In the genomic region with DNA sequence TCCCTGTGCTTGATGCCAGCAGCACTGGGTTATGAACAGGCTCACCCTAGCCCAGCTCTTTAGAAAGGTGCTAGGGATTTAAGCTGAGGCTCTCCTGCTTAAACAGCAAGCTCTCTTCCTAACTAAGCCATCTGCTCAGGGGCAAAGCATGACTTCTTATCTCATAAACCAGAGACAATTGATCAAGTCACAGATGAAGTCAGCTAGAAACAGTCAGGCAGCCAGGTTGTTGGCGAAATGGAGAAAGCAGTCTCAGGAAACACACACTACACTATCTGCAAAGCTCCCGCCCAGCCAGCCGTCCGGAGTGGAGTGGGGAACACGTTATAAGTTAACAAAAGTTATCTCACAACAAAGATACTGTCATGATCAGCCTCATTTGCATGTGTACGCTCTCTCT, we compare ENCODE assay signal across 33 mouse cellular contexts. TPM values are rescaled to one million over a fixed set of nuclear protein-coding genes. Genes with fewer than 3 reads are reported as not detected.
DNase-seq lines count a peak whose midpoint lies in the region; ATAC-seq and TF ChIP-seq lines count a peak whose summit lies in the region.
"Had no signal": no experiment of that assay in that cellular context is flagged by ENCODE, and none has a peak within 500 bp of the region (broad histone marks: within the 10 kb centered on the region; RNA-seq: fewer than 3 reads in every experiment).

No protein-coding gene starts in this region.

- no peak overlapping the region for H3K9ac ChIP-seq in liver, embryonic 11.5 days (ENCODE audit: low read depth, low read length)
- no peak overlapping the region for H3K9ac ChIP-seq in liver, postnatal 0 days (replicated peaks)
- H3K9ac ChIP-seq: heart, embryonic 12.5 days; limb, embryonic 15.5 days had no signal

- ATAC-seq in liver, embryonic 11.5 days (replicated peaks; ENCODE audit: low FRiP score): peak; percentile 89
- ATAC-seq in liver, postnatal 0 days: peak; percentile 77
- ATAC-seq: hindbrain, embryonic 16.5 days; intestine, embryonic 16.5 days had no signal

- H3K27ac ChIP-seq in heart, embryonic 10.5 days: no peak overlapping the region
- peak overlapping the region; percentile 19 for H3K27ac ChIP-seq in liver, embryonic 11.5 days (ENCODE audit: low read depth, low read length)
- H3K27ac ChIP-seq in liver, postnatal 0 days (ENCODE audit: low read depth): peak overlapping the region; percentile 49; the same call in 1 of the 2 replicates
- H3K27ac ChIP-seq: embryonic facial prominence, embryonic 10.5 days; hindbrain, embryonic 10.5 days; layer of hippocampus, adult 2 months; limb, embryonic 15.5 days had no signal

- no peaks in the 10 kb centered on the region for H3K4me1 ChIP-seq in heart, embryonic 10.5 days
- peaks cover 5% of the 10 kb centered on the region for H3K4me1 ChIP-seq in liver, embryonic 11.5 days (replicated peaks; ENCODE audit: control insufficient read depth, insufficient read depth, low read length)
- peaks cover 17% of the 10 kb centered on the region for H3K4me1 ChIP-seq in liver, postnatal 0 days (ENCODE audit: insufficient read depth)
- H3K4me1 ChIP-seq: embryonic facial prominence, embryonic 10.5 days; hindbrain, embryonic 10.5 days; limb, embryonic 15.5 days had no signal

- H3K4me3 ChIP-seq in heart, embryonic 10.5 days: no peak overlapping the region
- no peak overlapping the region for H3K4me3 ChIP-seq in liver, embryonic 11.5 days (ENCODE audit: low read depth, low read length)
- H3K4me3 ChIP-seq in liver, postnatal 0 days (ENCODE audit: low read depth, low read length): no peak overlapping the region
- H3K4me3 ChIP-seq: embryonic facial prominence, embryonic 10.5 days; heart, embryonic 12.5 days; hindbrain, embryonic 10.5 days; layer of hippocampus, adult 2 months; limb, embryonic 15.5 days had no signal

- no peaks in the 10 kb centered on the region for H3K9me3 ChIP-seq in heart, embryonic 10.5 days
- H3K9me3 ChIP-seq in liver, embryonic 11.5 days (ENCODE audit: control insufficient read depth, low read length): no peaks in the 10 kb centered on the region
- H3K9me3 ChIP-seq in liver, postnatal 0 days (ENCODE audit: low read length): no peaks in the 10 kb centered on the region
- H3K9me3 ChIP-seq: embryonic facial prominence, embryonic 10.5 days; heart, embryonic 12.5 days; hindbrain, embryonic 10.5 days; limb, embryonic 15.5 days had no signal

- H3K27me3 ChIP-seq in heart, embryonic 10.5 days (ENCODE audit: insufficient read depth, poor library complexity, severe bottlenecking): no peaks in the 10 kb centered on the region
- no peaks in the 10 kb centered on the region for H3K27me3 ChIP-seq in liver, embryonic 11.5 days (replicated peaks; ENCODE audit: control insufficient read depth, insufficient read depth, low read length)
- no peaks in the 10 kb centered on the region for H3K27me3 ChIP-seq in liver, postnatal 0 days (ENCODE audit: insufficient read depth, low read length)
- H3K27me3 ChIP-seq: heart, embryonic 12.5 days; limb, embryonic 15.5 days had no signal

- WGBS in heart, embryonic 10.5 days: 49% methylated on average over 6 of the region's 6 CpGs
- 27% methylated on average over 6 of the region's 6 CpGs for WGBS in liver, embryonic 11.5 days
- WGBS in liver, postnatal 0 days (ENCODE audit: insufficient replicate concordance): 46% methylated on average over 6 of the region's 6 CpGs

- no peaks in the 10 kb centered on the region for H3K36me3 ChIP-seq in heart, embryonic 10.5 days
- no peaks in the 10 kb centered on the region for H3K36me3 ChIP-seq in liver, embryonic 11.5 days (ENCODE audit: control insufficient read depth, insufficient read depth, low read length)
- no peaks in the 10 kb centered on the region for H3K36me3 ChIP-seq in liver, postnatal 0 days (replicated peaks; ENCODE audit: insufficient read depth, low read length)
- H3K36me3 ChIP-seq: embryonic facial prominence, embryonic 10.5 days; heart, embryonic 12.5 days; hindbrain, embryonic 10.5 days; limb, embryonic 15.5 days had no signal

- H3K4me2 ChIP-seq in liver, embryonic 11.5 days: no peak overlapping the region; the same call in 1 of the 2 replicates
- H3K4me2 ChIP-seq in liver, postnatal 0 days (ENCODE audit: low read depth, low read length): no peak overlapping the region
- H3K4me2 ChIP-seq: heart, embryonic 12.5 days; limb, embryonic 15.5 days; midbrain, embryonic 11.5 days had no signal

- no peak for TF ChIP-seq CTCF in liver, postnatal 0 days (IDR thresholded peaks at IDR 0.05; ENCODE audit: low read depth)

- TF ChIP-seq EP300 in liver, postnatal 0 days (IDR thresholded peaks at IDR 0.05; ENCODE audit: low read depth): peak; percentile 90

- peak; percentile 80 for DNase-seq in heart, embryonic 10.5 days (ENCODE audit: low spot score)
- no peak for DNase-seq in heart, adult 18-20 months
- DNase-seq in c-Kit-positive CD71-positive TER-119-negative erythroid progenitor cells, embryonic 14.5 days (ENCODE audit: low read depth): peak; percentile 56
- DNase-seq in liver, embryonic 11.5 days (ENCODE audit: low spot score): peak; percentile 64
- DNase-seq in liver, postnatal 0 days: peak; percentile 25
- DNase-seq in embryo, embryonic 11 days: no peak
- DNase-seq in right cerebral cortex, adult 2 months (ENCODE audit: low spot score in 2 of 2): no peak
- no peak for DNase-seq in cerebellum, postnatal 4 days (ENCODE audit: low spot score in 2 of 2)
- DNase-seq: adrenal gland, postnatal 25 days; cerebellum, adult 18-20 months; cerebellum, postnatal 36 days; gastrocnemius, postnatal 10 days; heart, postnatal 10 days; kidney, postnatal 25 days; lung, postnatal 4 days; thymus, postnatal 14 days had no signal

RNA-seq across cellular contexts. Expression of gene Nat3, which starts 45.5 kb away (rescaled TPM):
- polyA plus RNA-seq in heart, embryonic 10.5 days (2016; fragmentation: Nextera tagmentation; extraction: Ambion mirVana): not detected in 2 replicates
- not detected for total RNA-seq in heart, adult 18-20 months (2021)
- not detected in 2 replicates for polyA plus RNA-seq in liver, embryonic 11.5 days (2014; fragmentation: Nextera tagmentation; extraction: Ambion mirVana)
- not detected in 2 replicates for polyA plus RNA-seq in liver, postnatal 0 days (2015; fragmentation: Nextera tagmentation; extraction: Ambion mirVana)
- total RNA-seq: adrenal gland, postnatal 25 days; gastrocnemius, postnatal 10 days; granulocyte monocyte progenitor cell, adult 5-6 weeks; heart, postnatal 10 days; layer of hippocampus, adult 2 months; left cerebral cortex, postnatal 25 days; midbrain, postnatal 0 days had no signal
- polyA plus RNA-seq: brain, embryonic 14.5 days; embryonic facial prominence, embryonic 10.5 days; forebrain, embryonic 11.5 days; frontal cortex, adult 2 months; heart, embryonic 12.5 days; hindbrain, embryonic 10.5 days; hindbrain, embryonic 16.5 days; intestine, embryonic 16.5 days; kidney, embryonic 14.5 days; limb, embryonic 15.5 days; lung, embryonic 16.5 days; midbrain, embryonic 11.5 days; midbrain, postnatal 0 days; neural tube, embryonic 14.5 days had no signal

Comparison
In these comparisons a context has a peak if more than half of its experiments do, and no peak if none do; other contexts are left out.
1. DNase-seq: peak in heart, embryonic 10.5 days (single experiment), c-Kit-positive CD71-positive TER-119-negative erythroid progenitor cells, embryonic 14.5 days (single experiment), liver, embryonic 11.5 days (single experiment) and liver, postnatal 0 days (single experiment); none in heart, adult 18-20 months (0 of 2), embryo, embryonic 11 days (single experiment), right cerebral cortex, adult 2 months (0 of 2) and cerebellum, postnatal 4 days (0 of 2).